Mouse (Mus musculus): ENCODE measurements at regions not wholly inside any gene's neighbourhood (a gene's known extent, or its start where the extent isn't known, plus 50 kb on each side); places are given as distances from the start of the nearest gene placed in this dataset.
A peak's percentile ranks its signal among the peaks of the same experiment; 100 is the strongest.

DNA sequence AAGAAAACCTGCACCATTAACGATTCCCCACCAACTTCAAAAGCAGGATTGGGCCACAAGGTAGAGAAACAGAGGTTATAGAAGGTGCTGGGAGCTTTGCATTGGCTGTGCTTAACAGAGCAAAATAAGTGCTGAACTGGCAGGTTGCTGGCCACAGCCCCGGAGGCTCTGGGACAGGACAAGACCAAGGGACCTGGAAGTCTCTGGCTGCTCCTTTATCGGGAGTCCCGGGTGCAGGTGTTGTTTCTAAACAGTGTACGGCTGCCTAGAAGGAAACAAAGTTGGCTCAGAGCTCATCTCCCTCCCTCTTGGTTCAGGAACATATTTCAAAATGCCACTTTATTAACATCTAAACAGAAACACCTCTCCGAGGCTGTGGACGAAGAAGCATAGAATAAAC is 2250.0 kb upstream of the Gm7489 start:
- 0 out of 2 replicates have a peak overlapping the region, but pooled peaks have one; percentile 14 for H3K4me2 ChIP-seq
- 61% methylated on average over 7 of the region's 7 CpGs for WGBS (ENCODE audit: insufficient replicate concordance)
- H3K4me3 ChIP-seq (ENCODE audit: low read depth, low read length), result no peak overlapping the region
- ATAC-seq (replicated peaks; ENCODE audit: insufficient number of reproducible peaks, low FRiP score, low TSS enrichment), result no peak
- H3K27me3 ChIP-seq (ENCODE audit: control insufficient read depth, insufficient read depth, low read length), result no peaks in the 10 kb centered on the region
- H3K9ac ChIP-seq (ENCODE audit: low read depth, low read length), result no peak overlapping the region
- no peaks in the 10 kb centered on the region for H3K4me1 ChIP-seq (ENCODE audit: control insufficient read depth, insufficient read depth, low read length)
- no peak overlapping the region for H3K27ac ChIP-seq (ENCODE audit: low read depth, low read length)
- no peaks in the 10 kb centered on the region for H3K36me3 ChIP-seq (ENCODE audit: control insufficient read depth, insufficient read depth, low read length)
- no peaks in the 10 kb centered on the region for H3K9me3 ChIP-seq (replicated peaks; ENCODE audit: control insufficient read depth, low read length)

DNA sequence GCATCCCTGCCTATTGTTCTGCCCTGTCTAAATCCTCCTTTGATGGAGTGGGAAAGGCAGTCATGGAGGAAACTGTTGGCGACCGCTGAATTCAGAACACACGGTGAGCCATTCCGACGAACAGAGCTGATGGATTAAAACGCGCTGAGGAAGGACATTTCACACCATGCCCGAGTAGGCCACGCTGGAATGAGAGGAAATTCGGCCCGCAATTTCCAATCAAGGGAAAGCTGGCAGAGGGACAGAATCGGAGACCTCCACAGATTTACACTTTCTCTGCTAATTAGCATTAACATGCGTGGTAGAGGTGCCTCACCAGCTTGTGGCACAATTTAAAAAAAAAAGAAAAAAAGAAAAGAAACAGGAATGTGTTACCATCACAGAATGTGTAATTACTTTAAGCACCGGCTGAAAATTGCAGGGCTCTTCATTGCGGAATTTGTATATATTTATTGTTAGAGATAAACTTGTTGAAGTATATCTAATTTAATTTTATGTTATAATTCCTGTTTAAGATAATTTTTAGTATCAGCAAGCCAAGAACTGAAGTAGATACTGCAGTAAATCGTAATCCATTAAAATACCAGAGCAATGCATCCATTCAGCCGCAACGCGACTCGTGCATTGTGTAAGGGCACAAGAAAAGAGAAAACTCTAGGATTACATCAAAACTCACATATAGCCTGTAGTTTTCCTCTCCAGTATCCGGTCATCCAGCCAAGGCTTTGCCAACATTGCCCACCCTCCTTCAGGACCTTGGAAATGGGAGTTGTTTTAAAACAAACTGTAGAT is 2249.4 kb upstream of the Gm7489 start:
- Histone ChIP-seq H3K27me3 (ENCODE audit: control insufficient read depth, insufficient read depth, low read length) (no peaks in the 10 kb centered on the region), H3K4me2 (0 out of 2 replicates have a peak overlapping the region, but pooled peaks have one; percentile 14), H3K9me3 (replicated peaks; ENCODE audit: control insufficient read depth, low read length) (no peaks in the 10 kb centered on the region), H3K36me3 (ENCODE audit: control insufficient read depth, insufficient read depth, low read length) (no peaks in the 10 kb centered on the region), H3K9ac (ENCODE audit: low read depth, low read length) (no peak overlapping the region), H3K4me1 (ENCODE audit: control insufficient read depth, insufficient read depth, low read length) (no peaks in the 10 kb centered on the region), H3K27ac (ENCODE audit: low read depth, low read length) (no peak overlapping the region), H3K4me3 (ENCODE audit: low read depth, low read length) (no peak overlapping the region)
- 57% methylated on average over 21 of the region's 21 CpGs for WGBS (ENCODE audit: insufficient replicate concordance)
- ATAC-seq (replicated peaks; ENCODE audit: insufficient number of reproducible peaks, low FRiP score, low TSS enrichment), result no peak

DNA sequence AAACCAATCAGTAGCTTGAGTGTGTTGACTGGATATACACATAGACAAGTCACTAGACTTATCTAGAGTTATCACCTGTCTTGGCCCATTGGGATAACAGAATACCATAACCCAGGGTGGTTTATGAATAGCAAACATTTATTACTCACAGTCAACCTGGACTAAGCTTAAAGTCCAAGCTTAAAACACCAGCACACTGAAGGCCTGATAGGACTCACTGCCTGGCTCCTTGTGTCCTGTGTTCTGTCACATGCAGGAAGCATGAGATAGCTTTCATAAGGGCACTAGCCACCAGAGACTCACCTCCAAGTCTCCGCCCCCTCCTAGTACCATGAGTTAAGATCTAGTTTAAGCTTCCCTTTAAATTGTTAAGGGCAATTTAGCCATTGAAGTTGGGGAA is 2247.1 kb upstream of the Gm7489 start:
- H3K27ac ChIP-seq (ENCODE audit: low read depth, low read length), result no peak overlapping the region
- 87% methylated on average over 1 of the region's 1 CpGs for WGBS (ENCODE audit: insufficient replicate concordance)
- H3K4me2 ChIP-seq, result no peak overlapping the region
- no peaks in the 10 kb centered on the region for H3K4me1 ChIP-seq (ENCODE audit: control insufficient read depth, insufficient read depth, low read length)
- no peak overlapping the region for H3K4me3 ChIP-seq (ENCODE audit: low read depth, low read length)
- no peaks in the 10 kb centered on the region for H3K27me3 ChIP-seq (ENCODE audit: control insufficient read depth, insufficient read depth, low read length)
- ATAC-seq (replicated peaks; ENCODE audit: insufficient number of reproducible peaks, low FRiP score, low TSS enrichment), result no peak
- no peaks in the 10 kb centered on the region for H3K9me3 ChIP-seq (replicated peaks; ENCODE audit: control insufficient read depth, low read length)
- no peak overlapping the region for H3K9ac ChIP-seq (ENCODE audit: low read depth, low read length)
- H3K36me3 ChIP-seq (ENCODE audit: control insufficient read depth, insufficient read depth, low read length), result no peaks in the 10 kb centered on the region

DNA sequence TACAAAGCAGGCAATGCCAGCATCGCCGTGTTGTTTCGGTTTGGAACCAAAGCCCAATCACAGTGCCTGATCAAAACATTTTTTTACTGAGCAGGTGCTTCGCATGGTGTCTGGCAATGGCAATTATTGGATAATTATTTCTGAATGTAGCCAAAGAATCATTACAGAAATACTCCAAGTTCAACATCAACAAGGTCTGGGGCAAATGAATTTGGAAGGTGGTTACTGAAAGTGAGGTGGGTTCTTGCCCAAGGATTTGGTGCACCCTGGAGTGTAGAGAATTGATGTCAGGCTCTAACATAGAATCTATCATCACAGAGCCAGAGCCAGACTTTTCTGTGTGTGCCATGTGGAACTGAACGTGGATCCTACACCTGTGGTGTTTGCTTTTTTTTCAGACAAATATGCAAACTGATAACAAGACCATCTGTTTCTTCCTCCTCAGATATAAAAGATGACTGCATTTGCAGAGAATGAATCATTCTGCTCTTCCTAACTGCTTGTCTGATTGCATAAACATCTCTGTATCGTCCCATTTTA is 2240.9 kb upstream of the Gm7489 start:
- no peak overlapping the region for H3K27ac ChIP-seq (ENCODE audit: low read depth, low read length)
- ATAC-seq (replicated peaks; ENCODE audit: insufficient number of reproducible peaks, low FRiP score, low TSS enrichment), result no peak
- H3K27me3 ChIP-seq (ENCODE audit: control insufficient read depth, insufficient read depth, low read length), result no peaks in the 10 kb centered on the region
- 79% methylated on average over 6 of the region's 6 CpGs for WGBS (ENCODE audit: insufficient replicate concordance)
- H3K4me2 ChIP-seq, result no peak overlapping the region
- no peaks in the 10 kb centered on the region for H3K9me3 ChIP-seq (replicated peaks; ENCODE audit: control insufficient read depth, low read length)
- H3K4me3 ChIP-seq (ENCODE audit: low read depth, low read length), result no peak overlapping the region
- no peak overlapping the region for H3K9ac ChIP-seq (ENCODE audit: low read depth, low read length)
- H3K4me1 ChIP-seq (ENCODE audit: control insufficient read depth, insufficient read depth, low read length), result no peaks in the 10 kb centered on the region
- no peaks in the 10 kb centered on the region for H3K36me3 ChIP-seq (ENCODE audit: control insufficient read depth, insufficient read depth, low read length)

DNA sequence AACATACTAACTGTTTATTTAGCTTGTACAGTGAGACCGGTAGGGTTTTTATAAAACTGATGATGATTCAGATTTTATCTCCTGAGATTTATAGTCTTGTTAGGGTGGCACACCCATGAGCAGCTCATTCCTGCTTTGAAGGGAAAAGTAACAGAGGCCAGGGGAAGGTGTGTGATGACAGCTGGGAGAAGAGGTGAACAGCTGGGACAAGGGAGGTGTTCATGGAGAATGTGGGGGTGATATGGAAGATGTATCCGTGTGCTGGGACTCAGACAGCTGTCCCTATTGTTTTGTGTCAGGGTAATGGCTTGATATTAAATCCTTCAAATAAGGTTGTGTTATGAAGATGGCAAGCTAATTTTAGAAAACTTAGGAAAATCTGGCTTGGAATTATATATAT is 2238.4 kb upstream of the Gm7489 start:
- WGBS (ENCODE audit: insufficient replicate concordance), result 55% methylated on average over 2 of the region's 2 CpGs

DNA sequence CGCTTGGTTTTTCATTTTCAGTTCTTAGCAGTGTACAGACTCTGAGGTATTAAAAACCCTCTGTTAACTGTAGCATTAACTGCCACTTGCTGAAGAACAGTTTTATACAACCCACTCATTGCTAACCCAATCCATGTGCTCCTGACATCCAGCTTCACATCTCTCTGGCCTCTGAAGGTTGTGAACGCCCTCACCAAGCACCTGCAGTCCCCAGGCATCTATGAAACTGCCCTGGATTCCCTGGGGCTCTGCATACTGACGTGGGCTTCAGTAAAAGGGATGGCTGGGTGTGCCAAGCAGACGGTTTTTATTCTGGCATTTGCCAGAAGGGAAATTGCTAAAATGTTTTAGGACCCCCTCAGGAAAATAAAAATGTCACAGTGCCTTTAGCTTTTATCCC is 2232.2 kb upstream of the Gm7489 start:
- Histone ChIP-seq H3K9ac (ENCODE audit: low read depth, low read length) (no peak overlapping the region), H3K27me3 (ENCODE audit: control insufficient read depth, insufficient read depth, low read length) (no peaks in the 10 kb centered on the region), H3K36me3 (ENCODE audit: control insufficient read depth, insufficient read depth, low read length) (no peaks in the 10 kb centered on the region), H3K4me2 (no peak overlapping the region), H3K4me1 (ENCODE audit: control insufficient read depth, insufficient read depth, low read length) (no peaks in the 10 kb centered on the region), H3K4me3 (ENCODE audit: low read depth, low read length) (no peak overlapping the region), H3K27ac (ENCODE audit: low read depth, low read length) (no peak overlapping the region), H3K9me3 (replicated peaks; ENCODE audit: control insufficient read depth, low read length) (peaks cover 1% of the 10 kb centered on the region; the same call in 1 of the 2 replicates)
- ATAC-seq (replicated peaks; ENCODE audit: insufficient number of reproducible peaks, low FRiP score, low TSS enrichment), result no peak
- 64% methylated on average over 4 of the region's 4 CpGs for WGBS (ENCODE audit: insufficient replicate concordance)

More for the DNA sequence above, 2238.4 kb upstream of the Gm7489 start:
- Histone ChIP-seq H3K27ac (ENCODE audit: low read depth, low read length) (no peak overlapping the region), H3K4me3 (ENCODE audit: low read depth, low read length) (no peak overlapping the region), H3K36me3 (ENCODE audit: control insufficient read depth, insufficient read depth, low read length) (no peaks in the 10 kb centered on the region), H3K4me2 (no peak overlapping the region), H3K4me1 (ENCODE audit: control insufficient read depth, insufficient read depth, low read length) (no peaks in the 10 kb centered on the region), H3K9me3 (replicated peaks; ENCODE audit: control insufficient read depth, low read length) (no peaks in the 10 kb centered on the region), H3K27me3 (ENCODE audit: control insufficient read depth, insufficient read depth, low read length) (no peaks in the 10 kb centered on the region), H3K9ac (ENCODE audit: low read depth, low read length) (no peak overlapping the region)
- no peak for ATAC-seq (replicated peaks; ENCODE audit: insufficient number of reproducible peaks, low FRiP score, low TSS enrichment)

DNA sequence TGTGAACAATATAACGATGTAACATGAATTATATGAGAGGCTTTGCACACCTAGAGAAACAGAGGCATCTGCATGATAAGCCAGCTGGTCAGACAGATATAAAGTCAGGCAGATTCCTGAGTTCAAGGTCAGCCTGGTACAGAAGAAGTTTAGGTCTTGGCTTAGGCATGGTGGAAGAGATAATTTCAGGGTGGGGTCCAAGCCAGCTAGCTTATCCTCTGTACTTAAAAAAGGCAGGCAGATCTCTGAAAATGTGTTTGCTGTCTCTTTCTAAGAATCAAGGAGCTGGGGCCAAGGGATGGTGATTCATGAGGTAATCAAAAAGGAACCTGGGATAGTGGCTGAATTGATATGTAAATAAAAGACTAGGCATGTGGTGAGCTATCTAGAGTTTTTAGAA is 2227.1 kb upstream of the Gm7489 start:
- 81% methylated on average over 1 of the region's 1 CpGs for WGBS (ENCODE audit: insufficient replicate concordance)

DNA sequence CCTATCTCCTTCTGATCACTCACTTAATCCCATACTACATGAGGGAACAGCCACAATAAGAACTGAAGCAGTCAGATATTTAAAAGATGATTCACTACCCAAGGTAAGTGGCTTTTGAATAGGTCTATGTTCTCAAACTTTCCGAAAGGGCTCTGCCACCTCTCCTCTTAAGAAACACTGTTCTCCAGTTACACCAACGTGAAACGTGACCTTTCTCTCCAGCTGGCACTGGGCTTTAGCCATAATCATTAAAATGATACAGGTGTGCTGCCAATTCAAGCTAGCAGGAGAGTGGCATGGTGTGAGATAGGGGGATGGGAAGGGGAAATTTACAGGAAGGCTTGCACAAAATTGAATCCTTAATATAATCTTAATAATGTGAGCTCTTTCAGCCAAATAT is 2216.4 kb upstream of the Gm7489 start:
- no peaks in the 10 kb centered on the region for H3K27me3 ChIP-seq (ENCODE audit: control insufficient read depth, insufficient read depth, low read length)
- no peak for ATAC-seq (replicated peaks; ENCODE audit: insufficient number of reproducible peaks, low FRiP score, low TSS enrichment)
- no peak overlapping the region for H3K4me2 ChIP-seq

More for the DNA sequence above, 2227.1 kb upstream of the Gm7489 start:
- Histone ChIP-seq H3K4me1 (ENCODE audit: control insufficient read depth, insufficient read depth, low read length) (no peaks in the 10 kb centered on the region), H3K4me2 (no peak overlapping the region), H3K27ac (ENCODE audit: low read depth, low read length) (no peak overlapping the region), H3K36me3 (ENCODE audit: control insufficient read depth, insufficient read depth, low read length) (no peaks in the 10 kb centered on the region), H3K4me3 (ENCODE audit: low read depth, low read length) (no peak overlapping the region), H3K9me3 (replicated peaks; ENCODE audit: control insufficient read depth, low read length) (peaks cover 3% of the 10 kb centered on the region; the same call in 1 of the 2 replicates), H3K9ac (ENCODE audit: low read depth, low read length) (no peak overlapping the region), H3K27me3 (ENCODE audit: control insufficient read depth, insufficient read depth, low read length) (no peaks in the 10 kb centered on the region)
- ATAC-seq (replicated peaks; ENCODE audit: insufficient number of reproducible peaks, low FRiP score, low TSS enrichment), result no peak

More for the DNA sequence above, 2216.4 kb upstream of the Gm7489 start:
- Histone ChIP-seq H3K4me1 (ENCODE audit: control insufficient read depth, insufficient read depth, low read length) (no peaks in the 10 kb centered on the region), H3K27ac (ENCODE audit: low read depth, low read length) (no peak overlapping the region), H3K4me3 (ENCODE audit: low read depth, low read length) (no peak overlapping the region), H3K9ac (ENCODE audit: low read depth, low read length) (no peak overlapping the region), H3K36me3 (ENCODE audit: control insufficient read depth, insufficient read depth, low read length) (no peaks in the 10 kb centered on the region), H3K9me3 (replicated peaks; ENCODE audit: control insufficient read depth, low read length) (no peaks in the 10 kb centered on the region)
- WGBS (ENCODE audit: insufficient replicate concordance), result 72% methylated on average over 3 of the region's 3 CpGs
